Mouse (Mus musculus): ENCODE results near the gene Map2k5.

GRCm38 (mm10) chr9:63124512-63124911, 253.2 kb downstream of the Map2k5 start:
- TF ChIP-seq CTCF (conservative IDR thresholded peaks at IDR 0.05; ENCODE audit: low read length), result no peak
- no peak for TF ChIP-seq POU5F1 (IDR thresholded peaks at IDR 0.05; ENCODE audit: borderline replicate concordance, low read length)
- TF ChIP-seq NANOG (IDR thresholded peaks at IDR 0.05; ENCODE audit: borderline replicate concordance, low read length), result no peak
